Mouse (Mus musculus): ENCODE results near the gene Vmn1r126.
"Not testable (repeated sequence)": the region's sequence is repeated elsewhere in the genome, so short reads cannot be mapped to it uniquely, and the experiment has no call there.

DNA sequence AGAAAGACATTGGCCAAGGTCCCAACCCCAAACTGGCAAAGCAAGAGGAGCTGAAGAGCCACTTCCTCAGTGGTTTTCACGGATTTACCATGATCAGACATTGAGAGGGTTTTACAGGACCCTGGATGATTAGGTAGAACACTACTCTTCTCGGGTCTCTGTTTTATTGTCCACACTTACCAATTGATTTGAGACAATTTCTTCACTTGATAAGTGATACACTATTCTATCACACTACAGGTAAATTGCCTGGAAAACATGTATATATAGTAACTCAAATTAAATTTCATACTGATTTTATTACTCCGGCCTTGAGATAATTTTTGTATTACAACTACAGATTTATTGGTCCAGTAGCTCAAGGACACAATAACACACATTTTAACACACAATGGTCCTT lies 18.5 kb upstream of the Vmn1r126 start, which contains the start of gene Vmn1r127:
- not testable (repeated sequence) for TF ChIP-seq CTCF (IDR thresholded peaks at IDR 0.05; ENCODE audit: control insufficient read depth, insufficient read depth, low read length); POLR2A (IDR thresholded peaks at IDR 0.05; ENCODE audit: borderline replicate concordance, control insufficient read depth, low read depth, low read length)
